Mouse (Mus musculus): Measurements from ENCODE around the gene Plin5. TPM values are rescaled to one million over a fixed set of nuclear protein-coding genes. Genes with fewer than 3 reads are reported as not detected.

Plin5 gene
- polyA plus RNA-seq, 1 experiment from 2014 or later: 0.15 TPM

DNA sequence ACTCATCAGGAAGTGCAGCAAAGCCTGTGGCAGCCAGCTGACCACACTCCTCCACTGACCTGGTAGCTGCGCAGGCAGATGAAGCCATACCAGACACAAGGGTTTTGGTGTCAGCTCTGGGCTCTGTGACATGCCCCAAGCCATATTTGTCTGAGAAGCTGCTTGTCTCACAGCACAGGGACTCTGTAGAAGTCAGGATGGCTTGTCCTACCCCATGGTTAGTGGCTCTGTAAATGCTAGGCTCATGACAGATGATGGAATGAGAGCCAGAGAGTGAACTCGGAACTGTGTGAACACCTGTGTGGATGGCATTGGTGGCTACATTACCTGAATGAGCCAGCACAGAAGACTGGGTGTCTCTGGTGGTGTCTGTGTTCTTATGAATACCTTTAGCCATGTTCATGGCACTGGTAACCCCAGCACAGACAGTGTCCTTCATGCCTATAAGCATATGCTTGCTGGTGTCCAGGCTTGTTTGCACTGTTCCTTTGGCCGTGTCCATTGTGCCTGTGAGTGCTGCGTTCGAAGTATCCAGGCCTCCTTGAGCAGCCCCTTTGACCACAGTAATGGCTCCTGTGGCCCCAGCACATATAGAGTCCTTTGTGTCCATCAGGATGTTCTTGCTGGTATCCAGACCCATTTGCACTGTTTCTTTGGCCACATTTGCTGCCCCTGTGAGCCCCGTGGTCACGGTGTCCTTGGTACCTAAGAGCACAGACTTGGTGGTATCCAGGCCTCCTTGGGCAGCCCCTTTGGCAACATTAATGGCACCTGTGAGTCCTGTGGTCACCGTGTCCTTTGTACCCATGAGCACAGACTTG lies 13.7 kb downstream of the Plin5 start:
- Histone ChIP-seq H3K4me1 (no peaks in the 10 kb centered on the region), H3K4me3 (no peak overlapping the region), H3K36me3 (peaks cover 51% of the 10 kb centered on the region), H3K27ac (no peak overlapping the region), H3K27me3 (no peaks in the 10 kb centered on the region), H3K9ac (no peak overlapping the region), H3K9me3 (no peaks in the 10 kb centered on the region), H3K4me2 (replicated peaks) (no peak overlapping the region)
- ATAC-seq (ENCODE audit: insufficient number of reproducible peaks, insufficient read depth, low FRiP score, low TSS enrichment): no peak
- WGBS: 96% methylated on average over 8 of the region's 8 CpGs

DNA sequence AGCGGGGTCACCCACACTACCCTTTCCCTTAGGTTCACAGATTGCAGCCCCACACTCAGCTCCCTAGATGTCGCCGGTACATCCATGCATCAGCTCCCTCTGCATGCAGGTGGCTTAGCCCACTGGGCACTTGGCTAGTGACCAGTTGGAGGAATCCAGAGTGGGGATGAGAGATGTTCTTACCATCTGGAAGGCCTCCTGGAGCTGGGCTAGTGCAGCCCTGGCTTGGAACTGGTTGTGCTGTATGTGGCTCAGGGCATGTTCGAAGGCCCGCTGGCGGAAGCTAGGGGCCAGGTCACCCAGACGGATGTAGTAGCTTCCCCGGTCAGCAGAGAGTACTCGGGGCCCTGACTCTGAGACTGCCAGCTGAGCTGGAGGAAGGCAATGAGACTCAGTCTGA lies 14.5 kb downstream of the Plin5 start:
- no peaks in the 10 kb centered on the region for H3K27me3 ChIP-seq
- no peak overlapping the region for H3K4me3 ChIP-seq
- no peaks in the 10 kb centered on the region for H3K4me1 ChIP-seq
- 94% methylated on average over 9 of the region's 9 CpGs for WGBS
- H3K4me2 ChIP-seq (replicated peaks): no peak overlapping the region
- no peak overlapping the region for H3K27ac ChIP-seq
- H3K36me3 ChIP-seq: peaks cover 58% of the 10 kb centered on the region
- H3K9me3 ChIP-seq: no peaks in the 10 kb centered on the region
- H3K9ac ChIP-seq: no peak overlapping the region
- ATAC-seq (ENCODE audit: insufficient number of reproducible peaks, insufficient read depth, low FRiP score, low TSS enrichment): no peak

- no peak for ATAC-seq (ENCODE audit: insufficient number of reproducible peaks, insufficient read depth, low FRiP score, low TSS enrichment)
- Histone ChIP-seq H3K4me1 (no peaks in the 10 kb centered on the region), H3K27me3 (no peaks in the 10 kb centered on the region), H3K9me3 (no peaks in the 10 kb centered on the region), H3K36me3 (peaks cover 66% of the 10 kb centered on the region), H3K9ac (no peak overlapping the region), H3K4me3 (no peak overlapping the region), H3K27ac (no peak overlapping the region), H3K4me2 (replicated peaks) (no peak overlapping the region)
- WGBS: 93% methylated on average over 5 of the region's 5 CpGs
These were observed 15.2 kb downstream of the Plin5 start for GRCm38 (mm10) chr17:56102158-56102557.

DNA sequence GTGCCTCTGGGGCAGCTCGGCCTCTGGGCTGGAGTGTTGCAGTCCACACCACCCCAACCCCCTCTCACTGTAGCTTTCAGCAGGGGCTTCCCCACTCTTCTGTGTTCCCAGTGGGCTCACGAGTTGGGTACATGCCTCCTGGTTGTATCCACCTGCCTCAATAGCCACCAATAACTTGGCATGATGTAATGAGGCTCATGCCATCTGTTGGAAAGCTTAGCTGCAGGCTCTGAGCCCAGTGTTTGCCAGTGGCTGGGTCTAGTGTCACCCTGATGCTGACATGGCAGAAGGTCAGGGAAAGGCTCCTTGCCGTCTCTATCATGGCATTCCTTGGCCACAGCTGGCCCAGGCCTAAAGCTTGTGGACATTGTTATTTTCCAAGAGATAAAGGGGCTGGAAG lies 16.6 kb downstream of the Plin5 start:
- peaks cover 79% of the 10 kb centered on the region for H3K36me3 ChIP-seq
- no peak for ATAC-seq (ENCODE audit: insufficient number of reproducible peaks, insufficient read depth, low FRiP score, low TSS enrichment)
- 89% methylated on average over 3 of the region's 3 CpGs for WGBS

GRCm38 (mm10) chr17:56098711-56099572 lies 18.5 kb downstream of the Plin5 start:
- peaks cover 84% of the 10 kb centered on the region for H3K36me3 ChIP-seq
- H3K4me3 ChIP-seq: no peak overlapping the region
- H3K4me1 ChIP-seq: no peaks in the 10 kb centered on the region
- no peak for ATAC-seq (ENCODE audit: insufficient number of reproducible peaks, insufficient read depth, low FRiP score, low TSS enrichment)
- 89% methylated on average over 15 of the region's 15 CpGs for WGBS
- no peak overlapping the region for H3K9ac ChIP-seq
- H3K9me3 ChIP-seq: no peaks in the 10 kb centered on the region
- H3K27me3 ChIP-seq: no peaks in the 10 kb centered on the region
- H3K27ac ChIP-seq: no peak overlapping the region
- no peak overlapping the region for H3K4me2 ChIP-seq (replicated peaks)

More for the DNA sequence above, 16.6 kb downstream of the Plin5 start:
- Histone ChIP-seq H3K9ac (no peak overlapping the region), H3K4me3 (no peak overlapping the region), H3K27me3 (no peaks in the 10 kb centered on the region), H3K27ac (no peak overlapping the region), H3K4me1 (no peaks in the 10 kb centered on the region), H3K9me3 (no peaks in the 10 kb centered on the region), H3K4me2 (replicated peaks) (no peak overlapping the region)

DNA sequence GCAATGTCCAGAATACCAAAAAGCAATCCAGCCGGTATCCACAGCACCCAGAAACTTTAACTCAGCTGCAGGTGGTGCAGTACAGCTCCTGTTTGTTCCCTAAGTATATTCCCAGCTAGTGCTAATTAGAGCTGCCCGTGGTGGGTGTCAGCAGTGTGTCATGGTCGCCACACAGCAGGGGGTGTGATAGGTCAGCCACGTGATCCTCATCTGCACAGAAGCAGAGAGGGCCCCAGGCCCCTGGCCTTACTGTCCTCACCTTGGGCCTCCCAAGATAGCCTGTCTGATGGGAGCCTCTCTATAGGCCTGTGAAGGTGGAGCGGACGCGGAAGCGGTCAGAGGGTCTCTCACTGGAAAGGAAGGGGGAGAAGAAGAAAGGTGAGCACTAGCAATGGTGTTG lies 19.2 kb downstream of the Plin5 start:
- Histone ChIP-seq H3K36me3 (peaks cover 83% of the 10 kb centered on the region), H3K4me3 (no peak overlapping the region), H3K9ac (no peak overlapping the region), H3K9me3 (no peaks in the 10 kb centered on the region), H3K4me2 (replicated peaks) (no peak overlapping the region), H3K27me3 (no peaks in the 10 kb centered on the region), H3K4me1 (no peaks in the 10 kb centered on the region), H3K27ac (no peak overlapping the region)
- ATAC-seq (ENCODE audit: insufficient number of reproducible peaks, insufficient read depth, low FRiP score, low TSS enrichment): 0 out of 2 replicates have a peak, but pooled peaks have one; percentile 7
- WGBS: 94% methylated on average over 8 of the region's 8 CpGs

DNA sequence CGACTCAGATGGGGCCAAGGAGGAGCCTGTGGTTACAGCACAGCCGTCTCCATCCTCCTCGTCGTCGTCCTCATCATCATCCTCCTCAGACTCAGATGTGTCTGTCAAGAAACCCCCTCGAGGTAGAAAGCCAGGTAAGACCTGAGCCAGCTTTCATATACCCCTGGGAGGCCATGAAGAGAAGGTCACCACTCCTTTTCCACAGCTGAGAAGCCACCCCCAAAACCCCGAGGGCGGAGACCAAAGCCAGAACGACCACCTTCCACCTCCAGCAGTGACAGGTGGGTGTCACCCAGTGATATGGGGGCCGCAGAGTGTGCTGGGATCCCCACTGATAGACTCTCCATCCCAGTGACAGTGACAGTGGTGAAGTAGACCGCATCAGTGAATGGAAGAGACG lies 20.5 kb downstream of the Plin5 start:
- ATAC-seq (ENCODE audit: insufficient number of reproducible peaks, insufficient read depth, low FRiP score, low TSS enrichment): no peak

DNA sequence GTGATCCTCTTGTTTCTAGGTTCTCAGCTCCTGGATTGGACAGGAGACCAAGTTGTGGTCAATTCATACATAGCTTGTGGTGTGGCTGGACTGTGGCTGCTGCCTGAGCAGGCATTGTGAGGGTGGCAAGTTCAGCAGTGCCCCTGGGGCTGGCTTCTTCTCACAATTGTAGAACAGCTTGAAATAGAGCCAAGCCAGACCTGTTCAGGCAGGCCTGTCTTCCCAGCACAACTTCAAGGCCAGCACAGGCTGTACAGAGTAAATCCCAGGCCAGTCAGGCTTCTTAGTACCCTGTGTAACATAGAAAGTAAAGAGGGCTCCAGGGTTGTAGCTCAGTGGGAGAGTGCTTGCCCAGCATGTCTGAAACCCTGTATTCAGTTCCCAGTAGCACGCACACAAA lies 24.6 kb downstream of the Plin5 start:
- H3K4me2 ChIP-seq (replicated peaks): no peak overlapping the region
- H3K27me3 ChIP-seq: no peaks in the 10 kb centered on the region
- 89% methylated on average over 1 of the region's 1 CpGs for WGBS
- peaks cover 60% of the 10 kb centered on the region for H3K36me3 ChIP-seq
- H3K9me3 ChIP-seq: no peaks in the 10 kb centered on the region
- ATAC-seq (ENCODE audit: insufficient number of reproducible peaks, insufficient read depth, low FRiP score, low TSS enrichment): no peak
- H3K4me1 ChIP-seq: no peaks in the 10 kb centered on the region
- H3K27ac ChIP-seq: no peak overlapping the region; the same call in 1 of the 2 replicates
- H3K4me3 ChIP-seq: no peak overlapping the region
- H3K9ac ChIP-seq: no peak overlapping the region

More for the DNA sequence above, 20.5 kb downstream of the Plin5 start:
- Histone ChIP-seq H3K4me3 (no peak overlapping the region), H3K9me3 (no peaks in the 10 kb centered on the region), H3K4me2 (replicated peaks) (no peak overlapping the region), H3K4me1 (no peaks in the 10 kb centered on the region), H3K27me3 (no peaks in the 10 kb centered on the region), H3K36me3 (peaks cover 78% of the 10 kb centered on the region), H3K9ac (no peak overlapping the region), H3K27ac (no peak overlapping the region)
- 90% methylated on average over 12 of the region's 12 CpGs for WGBS

- WGBS: 90% methylated on average over 1 of the region's 1 CpGs
- Histone ChIP-seq H3K4me1 (no peaks in the 10 kb centered on the region), H3K4me2 (replicated peaks) (no peak overlapping the region), H3K36me3 (peaks cover 55% of the 10 kb centered on the region), H3K9me3 (no peaks in the 10 kb centered on the region), H3K27ac (no peak overlapping the region), H3K4me3 (no peak overlapping the region), H3K9ac (no peak overlapping the region), H3K27me3 (no peaks in the 10 kb centered on the region)
- ATAC-seq (ENCODE audit: insufficient number of reproducible peaks, insufficient read depth, low FRiP score, low TSS enrichment): no peak
These were observed 25.1 kb downstream of the Plin5 start for GRCm38 (mm10) chr17:56092312-56092711.

GRCm38 (mm10) chr17:56080781-56081585 lies 36.4 kb downstream of the Plin5 start:
- Histone ChIP-seq H3K9ac (peak overlapping the region; percentile 79), H3K4me3 (peak overlapping the region; percentile 74), H3K27ac (no peak overlapping the region), H3K36me3 (peaks cover 21% of the 10 kb centered on the region), H3K27me3 (no peaks in the 10 kb centered on the region), H3K4me1 (peaks cover 17% of the 10 kb centered on the region), H3K9me3 (no peaks in the 10 kb centered on the region), H3K4me2 (replicated peaks) (peak overlapping the region; percentile 97)
- 7% methylated on average over 8 of the region's 8 CpGs for WGBS
- peak; percentile 30 for ATAC-seq (ENCODE audit: insufficient number of reproducible peaks, insufficient read depth, low FRiP score, low TSS enrichment)

GRCm38 (mm10) chr17:56079921-56080320 lies 37.5 kb downstream of the Plin5 start:
- Histone ChIP-seq H3K4me1 (peaks cover 24% of the 10 kb centered on the region), H3K36me3 (peaks cover 18% of the 10 kb centered on the region), H3K27me3 (no peaks in the 10 kb centered on the region), H3K9ac (peak overlapping the region; percentile 79), H3K27ac (peak overlapping the region; percentile 47; the same call in 1 of the 2 replicates), H3K4me3 (peak overlapping the region; percentile 74), H3K9me3 (no peaks in the 10 kb centered on the region), H3K4me2 (replicated peaks) (peak overlapping the region; percentile 97)
- 3% methylated on average over 11 of the region's 11 CpGs for WGBS
- no peak for ATAC-seq (ENCODE audit: insufficient number of reproducible peaks, insufficient read depth, low FRiP score, low TSS enrichment)
